Mouse (Mus musculus): ENCODE measurements around the gene Mthfd2. TPM values are rescaled to one million over a fixed set of nuclear protein-coding genes. Genes with fewer than 3 reads are reported as not detected.

Mthfd2 gene
- polyA plus RNA-seq, 1 experiment = 7.6 TPM

- H3K4me3 ChIP-seq (ENCODE audit: insufficient read depth, low read length) = no peak overlapping the region
- TF ChIP-seq POLR2A (IDR thresholded peaks at IDR 0.05; ENCODE audit: extremely low read depth, insufficient read depth, low read length) (no peak), CTCF (IDR thresholded peaks at IDR 0.05; ENCODE audit: extremely low read depth, insufficient read depth, low read length) (no peak)
- no peak overlapping the region for H3K27ac ChIP-seq (ENCODE audit: insufficient read depth, low read length)
- H3K4me1 ChIP-seq (ENCODE audit: control insufficient read depth, insufficient read depth, low read length) = no peaks in the 10 kb centered on the region
Observed at GRCm38 (mm10) chr6:83342957-83343356, 17.2 kb upstream of the Mthfd2 start.

GRCm38 (mm10) chr6:83341387-83341786, 15.7 kb upstream of the Mthfd2 start:
- TF ChIP-seq POLR2A (IDR thresholded peaks at IDR 0.05; ENCODE audit: extremely low read depth, insufficient read depth, low read length) (no peak), CTCF (IDR thresholded peaks at IDR 0.05; ENCODE audit: extremely low read depth, insufficient read depth, low read length) (no peak)
- no peak overlapping the region for H3K27ac ChIP-seq (ENCODE audit: insufficient read depth, low read length)
- no peaks in the 10 kb centered on the region for H3K4me1 ChIP-seq (ENCODE audit: control insufficient read depth, insufficient read depth, low read length)
- no peak overlapping the region for H3K4me3 ChIP-seq (ENCODE audit: insufficient read depth, low read length)

- Histone ChIP-seq H3K4me3 (ENCODE audit: insufficient read depth, low read length) (no peak overlapping the region), H3K27ac (ENCODE audit: insufficient read depth, low read length) (no peak overlapping the region), H3K4me1 (ENCODE audit: control insufficient read depth, insufficient read depth, low read length) (peaks cover 2% of the 10 kb centered on the region; the same call in 1 of the 2 replicates)
- TF ChIP-seq POLR2A (IDR thresholded peaks at IDR 0.05; ENCODE audit: extremely low read depth, insufficient read depth, low read length) (no peak), CTCF (IDR thresholded peaks at IDR 0.05; ENCODE audit: extremely low read depth, insufficient read depth, low read length) (no peak)
Observed at GRCm38 (mm10) chr6:83327591-83328190, 2.0 kb upstream of the Mthfd2 start.

GRCm38 (mm10) chr6:83326761-83327160, 1.1 kb upstream of the Mthfd2 start:
- peaks cover 2% of the 10 kb centered on the region; the same call in 1 of the 2 replicates for H3K4me1 ChIP-seq (ENCODE audit: control insufficient read depth, insufficient read depth, low read length)
- H3K27ac ChIP-seq (ENCODE audit: insufficient read depth, low read length) = no peak overlapping the region
- TF ChIP-seq CTCF (IDR thresholded peaks at IDR 0.05; ENCODE audit: extremely low read depth, insufficient read depth, low read length) = no peak
- no peak for TF ChIP-seq POLR2A (IDR thresholded peaks at IDR 0.05; ENCODE audit: extremely low read depth, insufficient read depth, low read length)
- peak overlapping the region; percentile 37 for H3K4me3 ChIP-seq (ENCODE audit: insufficient read depth, low read length)

GRCm38 (mm10) chr6:83326394-83326736, 657 bp upstream of the Mthfd2 start:
- Histone ChIP-seq H3K27ac (ENCODE audit: insufficient read depth, low read length) (peak overlapping the region; percentile 72; the same call in 1 of the 2 replicates), H3K4me3 (ENCODE audit: insufficient read depth, low read length) (peak overlapping the region; percentile 37), H3K4me1 (ENCODE audit: control insufficient read depth, insufficient read depth, low read length) (peaks cover 2% of the 10 kb centered on the region; the same call in 1 of the 2 replicates)
- TF ChIP-seq POLR2A (IDR thresholded peaks at IDR 0.05; ENCODE audit: extremely low read depth, insufficient read depth, low read length) = no peak
- no peak for TF ChIP-seq CTCF (IDR thresholded peaks at IDR 0.05; ENCODE audit: extremely low read depth, insufficient read depth, low read length)

GRCm38 (mm10) chr6:83323652-83324419, 1.9 kb downstream of the Mthfd2 start:
- Histone ChIP-seq H3K4me3 (ENCODE audit: insufficient read depth, low read length) (no peak overlapping the region), H3K4me1 (ENCODE audit: control insufficient read depth, insufficient read depth, low read length) (peaks cover 2% of the 10 kb centered on the region; the same call in 1 of the 2 replicates), H3K27ac (ENCODE audit: insufficient read depth, low read length) (no peak overlapping the region)
- TF ChIP-seq POLR2A (IDR thresholded peaks at IDR 0.05; ENCODE audit: extremely low read depth, insufficient read depth, low read length) (no peak), CTCF (IDR thresholded peaks at IDR 0.05; ENCODE audit: extremely low read depth, insufficient read depth, low read length) (no peak)

GRCm38 (mm10) chr6:83322794-83323193, 2.9 kb downstream of the Mthfd2 start:
- Histone ChIP-seq H3K4me1 (ENCODE audit: control insufficient read depth, insufficient read depth, low read length) (peaks cover 2% of the 10 kb centered on the region; the same call in 1 of the 2 replicates), H3K4me3 (ENCODE audit: insufficient read depth, low read length) (no peak overlapping the region), H3K27ac (ENCODE audit: insufficient read depth, low read length) (no peak overlapping the region)
- TF ChIP-seq CTCF (IDR thresholded peaks at IDR 0.05; ENCODE audit: extremely low read depth, insufficient read depth, low read length) (no peak), POLR2A (IDR thresholded peaks at IDR 0.05; ENCODE audit: extremely low read depth, insufficient read depth, low read length) (no peak)

GRCm38 (mm10) chr6:83321927-83322326, 3.8 kb downstream of the Mthfd2 start:
- Histone ChIP-seq H3K27ac (ENCODE audit: insufficient read depth, low read length) (no peak overlapping the region), H3K4me3 (ENCODE audit: insufficient read depth, low read length) (no peak overlapping the region), H3K4me1 (ENCODE audit: control insufficient read depth, insufficient read depth, low read length) (peaks cover under 1% of the 10 kb centered on the region; the same call in 1 of the 2 replicates)
- TF ChIP-seq CTCF (IDR thresholded peaks at IDR 0.05; ENCODE audit: extremely low read depth, insufficient read depth, low read length) (no peak), POLR2A (IDR thresholded peaks at IDR 0.05; ENCODE audit: extremely low read depth, insufficient read depth, low read length) (no peak)

- TF ChIP-seq CTCF (IDR thresholded peaks at IDR 0.05; ENCODE audit: extremely low read depth, insufficient read depth, low read length) (peak; percentile 37; the same call in 1 of the 2 replicates), POLR2A (IDR thresholded peaks at IDR 0.05; ENCODE audit: extremely low read depth, insufficient read depth, low read length) (no peak; the same call in 1 of the 2 replicates)
- H3K27ac ChIP-seq (ENCODE audit: insufficient read depth, low read length) = no peak overlapping the region
- peak overlapping the region; percentile 67 for H3K4me3 ChIP-seq (ENCODE audit: insufficient read depth, low read length)
- no peaks in the 10 kb centered on the region for H3K4me1 ChIP-seq (ENCODE audit: control insufficient read depth, insufficient read depth, low read length)
Observed at GRCm38 (mm10) chr6:83317108-83317741, 8.5 kb downstream of the Mthfd2 start.

All from cortical plate, adult 2 months (tissue).